Mouse (Mus musculus): ENCODE results near the gene Kdr. TPM values are rescaled to one million over a fixed set of nuclear protein-coding genes. Genes with fewer than 3 reads are reported as not detected.

Gene Kdr
- polyA plus RNA-seq, 1 experiment from 2014 or later: 39.5 TPM

DNA sequence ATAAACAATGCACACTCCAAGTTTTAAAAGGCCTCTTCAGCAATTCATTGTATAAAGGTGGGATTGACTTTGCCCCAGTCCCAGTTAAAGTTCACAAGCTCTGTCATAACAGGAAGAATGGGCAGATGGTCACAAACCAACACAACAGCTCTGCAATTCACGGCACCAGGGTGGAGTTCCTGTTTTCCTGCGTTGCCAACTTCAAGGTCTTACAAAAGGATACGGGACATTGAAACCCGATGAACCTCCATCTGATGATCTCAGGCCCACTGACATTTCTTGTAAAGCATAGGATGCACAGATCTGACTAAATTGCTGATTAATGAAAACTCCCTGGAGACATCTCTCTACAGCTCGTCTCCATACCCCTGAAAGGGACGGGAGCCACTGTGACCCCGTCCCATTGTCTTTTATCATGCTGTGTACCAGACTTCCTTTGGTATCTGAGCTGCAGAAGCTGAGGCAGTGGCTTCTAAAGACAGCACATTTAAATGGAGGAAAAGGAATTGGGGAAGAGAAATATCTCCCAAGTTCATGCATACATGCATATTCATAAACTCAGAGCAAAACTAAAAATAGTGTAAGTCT lies 3.6 kb downstream of the Kdr start:
- Histone ChIP-seq H3K9ac (ENCODE audit: low read depth, low read length) (no peak overlapping the region), H3K9me3 (ENCODE audit: control insufficient read depth, low read length) (no peaks in the 10 kb centered on the region), H3K4me1 (ENCODE audit: control insufficient read depth, insufficient read depth, low read length) (no peaks in the 10 kb centered on the region), H3K27ac (ENCODE audit: low read depth, low read length) (no peak overlapping the region), H3K36me3 (ENCODE audit: control insufficient read depth, insufficient read depth, low read length) (no peaks in the 10 kb centered on the region), H3K4me2 (replicated peaks; ENCODE audit: low read depth, low read length) (no peak overlapping the region), H3K4me3 (ENCODE audit: low read length) (no peak overlapping the region), H3K27me3 (ENCODE audit: control insufficient read depth, insufficient read depth, low read length) (peaks cover 27% of the 10 kb centered on the region; the same call in 1 of the 2 replicates)
- 65% methylated on average over 7 of the region's 7 CpGs for WGBS
- no peak for ATAC-seq (ENCODE audit: low FRiP score, low TSS enrichment)

DNA sequence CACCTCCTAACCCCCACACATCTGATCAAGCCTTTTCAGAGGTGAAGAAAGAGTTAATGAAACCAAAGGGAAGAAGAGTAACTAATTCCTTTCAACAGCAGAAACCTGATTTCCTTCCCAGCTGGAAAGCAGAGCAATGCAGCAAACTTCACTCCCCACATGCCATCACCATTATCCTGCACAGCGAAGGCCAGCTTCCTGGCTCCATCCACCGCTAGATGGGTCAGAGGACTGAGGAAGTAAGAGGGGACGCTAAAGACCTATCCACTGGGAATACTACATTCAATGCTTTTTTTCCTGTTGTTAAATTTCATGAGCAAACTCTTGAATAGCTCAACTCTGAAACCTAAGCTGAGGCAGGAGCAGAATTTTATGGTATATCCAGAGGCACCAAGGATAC lies 8.4 kb downstream of the Kdr start:
- Histone ChIP-seq H3K27me3 (ENCODE audit: control insufficient read depth, insufficient read depth, low read length) (no peaks in the 10 kb centered on the region), H3K4me3 (ENCODE audit: low read length) (no peak overlapping the region), H3K27ac (ENCODE audit: low read depth, low read length) (no peak overlapping the region), H3K9ac (ENCODE audit: low read depth, low read length) (no peak overlapping the region), H3K36me3 (ENCODE audit: control insufficient read depth, insufficient read depth, low read length) (no peaks in the 10 kb centered on the region), H3K4me1 (ENCODE audit: control insufficient read depth, insufficient read depth, low read length) (no peaks in the 10 kb centered on the region), H3K9me3 (ENCODE audit: control insufficient read depth, low read length) (no peaks in the 10 kb centered on the region), H3K4me2 (replicated peaks; ENCODE audit: low read depth, low read length) (no peak overlapping the region)
- ATAC-seq (ENCODE audit: low FRiP score, low TSS enrichment): no peak
- WGBS: 32% methylated on average over 3 of the region's 3 CpGs

DNA sequence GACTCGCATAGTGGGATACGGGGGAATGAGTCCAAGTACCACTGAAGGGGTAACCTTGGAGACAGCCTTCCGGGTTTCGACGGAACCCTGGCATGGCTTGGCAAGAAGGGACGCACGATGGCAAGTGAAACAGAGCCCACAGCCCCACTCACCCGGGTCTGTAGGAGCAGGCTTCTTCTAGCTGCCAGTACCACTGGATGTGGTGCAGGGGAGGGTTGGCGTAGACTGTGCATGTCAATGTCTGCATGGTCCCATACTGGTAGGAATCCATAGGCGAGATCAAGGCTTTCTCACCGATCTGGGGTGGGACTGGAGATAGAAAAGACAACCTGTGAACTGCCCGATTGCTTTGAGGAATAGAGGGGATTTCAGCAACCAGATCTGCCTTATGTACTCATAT lies 15.7 kb downstream of the Kdr start:
- H3K4me1 ChIP-seq (ENCODE audit: control insufficient read depth, insufficient read depth, low read length): no peaks in the 10 kb centered on the region
- ATAC-seq (ENCODE audit: low FRiP score, low TSS enrichment): no peak
- 88% methylated on average over 12 of the region's 12 CpGs for WGBS
- no peaks in the 10 kb centered on the region for H3K9me3 ChIP-seq (ENCODE audit: control insufficient read depth, low read length)
- H3K27me3 ChIP-seq (ENCODE audit: control insufficient read depth, insufficient read depth, low read length): no peaks in the 10 kb centered on the region
- no peak overlapping the region for H3K4me3 ChIP-seq (ENCODE audit: low read length)
- H3K4me2 ChIP-seq (replicated peaks; ENCODE audit: low read depth, low read length): no peak overlapping the region
- H3K9ac ChIP-seq (ENCODE audit: low read depth, low read length): no peak overlapping the region
- H3K36me3 ChIP-seq (ENCODE audit: control insufficient read depth, insufficient read depth, low read length): no peaks in the 10 kb centered on the region
- H3K27ac ChIP-seq (ENCODE audit: low read depth, low read length): no peak overlapping the region

DNA sequence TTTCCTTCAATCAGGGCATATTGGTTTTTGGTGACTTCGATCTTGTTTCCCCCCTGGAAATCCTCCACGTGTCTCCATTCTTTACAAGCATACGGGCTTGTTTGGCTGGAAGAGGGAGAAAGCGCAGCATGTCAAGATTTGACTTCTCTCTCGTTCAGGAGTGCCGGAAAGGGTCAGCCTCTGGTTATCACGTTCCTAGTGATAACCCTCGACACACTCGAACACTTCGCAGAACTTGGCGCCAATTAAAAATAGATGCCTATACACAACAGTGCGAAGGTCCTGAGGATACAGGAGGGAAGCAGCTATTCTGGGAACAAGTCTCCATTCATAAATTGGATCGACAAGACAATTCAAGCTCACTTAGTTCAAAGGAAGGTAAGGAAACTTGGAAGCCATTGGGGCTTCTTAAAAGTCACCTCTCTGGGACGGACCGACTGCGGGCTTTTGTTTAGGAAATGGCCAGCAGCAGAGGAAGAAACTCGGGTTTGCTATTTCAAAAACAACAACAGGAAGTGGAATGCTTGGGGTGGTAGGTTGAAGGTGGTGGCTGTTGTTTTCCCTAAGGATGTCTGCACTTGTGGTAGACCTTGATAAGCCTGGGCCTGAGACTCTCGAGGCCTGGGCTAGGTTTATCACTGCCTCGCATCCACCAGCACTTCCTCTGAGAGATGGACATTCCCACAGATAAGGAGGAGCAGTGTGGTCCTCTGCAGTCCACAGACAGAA lies 16.4 kb downstream of the Kdr start:
- no peak for ATAC-seq (ENCODE audit: low FRiP score, low TSS enrichment)
- Histone ChIP-seq H3K4me3 (ENCODE audit: low read length) (no peak overlapping the region), H3K27ac (ENCODE audit: low read depth, low read length) (no peak overlapping the region), H3K9ac (ENCODE audit: low read depth, low read length) (no peak overlapping the region), H3K27me3 (ENCODE audit: control insufficient read depth, insufficient read depth, low read length) (no peaks in the 10 kb centered on the region), H3K36me3 (ENCODE audit: control insufficient read depth, insufficient read depth, low read length) (no peaks in the 10 kb centered on the region), H3K9me3 (ENCODE audit: control insufficient read depth, low read length) (no peaks in the 10 kb centered on the region), H3K4me2 (replicated peaks; ENCODE audit: low read depth, low read length) (no peak overlapping the region), H3K4me1 (ENCODE audit: control insufficient read depth, insufficient read depth, low read length) (no peaks in the 10 kb centered on the region)
- WGBS: 84% methylated on average over 19 of the region's 19 CpGs

DNA sequence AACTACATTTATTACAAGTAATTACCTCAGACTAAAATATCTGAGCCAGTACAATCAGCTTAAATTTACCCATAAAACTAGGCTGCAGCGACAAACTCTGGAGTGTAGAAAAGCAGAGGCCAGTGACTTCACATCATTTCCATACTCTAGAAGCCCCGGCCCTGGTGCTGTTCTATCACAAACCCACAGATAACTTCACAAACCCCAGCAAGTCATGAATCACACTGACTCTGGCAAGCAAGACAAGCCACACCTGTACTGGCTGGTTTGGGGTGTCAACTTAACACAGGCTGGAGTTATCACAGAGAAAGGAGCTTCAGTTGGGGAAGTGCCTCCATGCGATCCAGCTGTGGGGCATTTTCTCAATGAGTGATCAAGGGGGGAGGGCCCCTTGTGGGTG lies 18.4 kb downstream of the Kdr start:
- no peaks in the 10 kb centered on the region for H3K4me1 ChIP-seq (ENCODE audit: control insufficient read depth, insufficient read depth, low read length)
- ATAC-seq (ENCODE audit: low FRiP score, low TSS enrichment): no peak
- no peak overlapping the region for H3K27ac ChIP-seq (ENCODE audit: low read depth, low read length)
- 63% methylated on average over 3 of the region's 3 CpGs for WGBS
- no peaks in the 10 kb centered on the region for H3K36me3 ChIP-seq (ENCODE audit: control insufficient read depth, insufficient read depth, low read length)
- no peaks in the 10 kb centered on the region for H3K27me3 ChIP-seq (ENCODE audit: control insufficient read depth, insufficient read depth, low read length)
- no peak overlapping the region for H3K4me3 ChIP-seq (ENCODE audit: low read length)
- no peaks in the 10 kb centered on the region for H3K9me3 ChIP-seq (ENCODE audit: control insufficient read depth, low read length)
- H3K9ac ChIP-seq (ENCODE audit: low read depth, low read length): no peak overlapping the region
- no peak overlapping the region for H3K4me2 ChIP-seq (replicated peaks; ENCODE audit: low read depth, low read length)

DNA sequence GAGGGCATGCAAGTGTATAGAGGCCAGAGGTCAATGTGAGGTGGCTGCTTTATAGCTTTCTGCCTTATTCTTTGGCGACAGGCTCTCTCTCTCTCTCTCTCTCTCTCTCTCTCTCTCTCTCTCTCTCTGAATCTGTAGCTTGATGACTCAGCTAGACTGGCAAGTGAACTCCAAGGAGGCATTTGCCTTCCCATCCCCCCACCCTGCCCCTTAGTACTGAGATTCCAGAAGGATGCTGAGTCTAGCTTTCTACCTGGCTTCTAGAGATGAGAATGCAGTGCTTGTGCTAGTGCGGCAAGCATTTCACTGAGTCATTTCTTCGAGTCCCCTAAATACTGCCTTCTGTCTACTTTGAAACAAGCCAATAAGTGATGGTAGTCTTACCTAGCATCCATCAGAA lies 21.7 kb downstream of the Kdr start:
- Histone ChIP-seq H3K4me2 (replicated peaks; ENCODE audit: low read depth, low read length) (no peak overlapping the region), H3K9ac (ENCODE audit: low read depth, low read length) (no peak overlapping the region), H3K27me3 (ENCODE audit: control insufficient read depth, insufficient read depth, low read length) (no peaks in the 10 kb centered on the region), H3K27ac (ENCODE audit: low read depth, low read length) (no peak overlapping the region), H3K9me3 (ENCODE audit: control insufficient read depth, low read length) (no peaks in the 10 kb centered on the region), H3K36me3 (ENCODE audit: control insufficient read depth, insufficient read depth, low read length) (no peaks in the 10 kb centered on the region), H3K4me3 (ENCODE audit: low read length) (no peak overlapping the region), H3K4me1 (ENCODE audit: control insufficient read depth, insufficient read depth, low read length) (no peaks in the 10 kb centered on the region)
- no peak for ATAC-seq (ENCODE audit: low FRiP score, low TSS enrichment)
- WGBS: 77% methylated on average over 3 of the region's 3 CpGs

DNA sequence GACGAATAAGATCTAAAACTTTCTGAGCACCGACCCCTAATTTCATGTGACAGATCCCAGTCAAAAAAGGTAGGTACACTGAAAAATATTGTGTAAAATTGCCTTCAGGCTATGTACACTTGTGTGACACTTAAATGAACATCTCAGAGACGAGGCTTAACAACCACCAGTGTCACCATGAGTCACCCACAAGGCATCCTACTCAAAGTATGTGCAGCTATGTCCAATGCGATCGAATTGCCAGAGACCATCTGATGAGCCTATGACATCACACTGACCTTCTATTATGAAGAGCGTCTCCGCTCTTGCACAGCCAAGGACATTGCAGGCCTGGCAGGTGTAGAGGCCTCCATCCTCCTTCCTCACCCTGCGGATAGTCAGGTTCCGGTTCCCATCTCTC lies 22.4 kb downstream of the Kdr start:
- WGBS: 89% methylated on average over 9 of the region's 9 CpGs
- no peak overlapping the region for H3K4me2 ChIP-seq (replicated peaks; ENCODE audit: low read depth, low read length)
- no peak overlapping the region for H3K4me3 ChIP-seq (ENCODE audit: low read length)
- H3K9ac ChIP-seq (ENCODE audit: low read depth, low read length): no peak overlapping the region
- H3K9me3 ChIP-seq (ENCODE audit: control insufficient read depth, low read length): no peaks in the 10 kb centered on the region
- H3K27ac ChIP-seq (ENCODE audit: low read depth, low read length): no peak overlapping the region
- no peaks in the 10 kb centered on the region for H3K27me3 ChIP-seq (ENCODE audit: control insufficient read depth, insufficient read depth, low read length)
- H3K4me1 ChIP-seq (ENCODE audit: control insufficient read depth, insufficient read depth, low read length): no peaks in the 10 kb centered on the region
- no peak for ATAC-seq (ENCODE audit: low FRiP score, low TSS enrichment)
- H3K36me3 ChIP-seq (ENCODE audit: control insufficient read depth, insufficient read depth, low read length): no peaks in the 10 kb centered on the region

DNA sequence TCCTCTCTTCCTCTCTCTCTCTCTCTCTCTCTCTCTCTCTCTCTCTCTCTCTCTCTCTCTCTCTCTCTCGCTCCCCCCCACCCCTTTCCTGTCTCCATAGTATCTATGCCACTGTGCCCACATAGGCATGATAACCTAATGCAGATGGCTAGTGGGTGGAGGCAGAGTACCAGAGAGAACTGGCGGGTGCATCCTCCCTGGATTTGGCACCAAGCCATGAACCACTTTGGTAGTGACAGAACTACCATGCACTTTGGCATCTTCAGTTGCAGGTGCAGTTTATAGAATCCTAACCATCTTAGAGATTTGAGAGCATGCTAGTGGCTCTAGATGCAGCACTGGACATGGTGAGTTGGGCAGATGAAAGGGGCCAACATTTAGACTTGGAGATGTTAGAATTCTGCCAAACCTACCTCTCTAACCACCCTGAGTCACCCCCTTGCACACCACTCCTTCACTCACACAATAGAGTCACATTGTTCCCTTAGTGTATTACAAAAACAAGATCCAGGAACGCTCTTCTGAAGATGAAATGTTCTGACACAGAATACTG lies 23.4 kb downstream of the Kdr start:
- no peak overlapping the region for H3K27ac ChIP-seq (ENCODE audit: low read depth, low read length)
- ATAC-seq (ENCODE audit: low FRiP score, low TSS enrichment): no peak
- H3K36me3 ChIP-seq (ENCODE audit: control insufficient read depth, insufficient read depth, low read length): no peaks in the 10 kb centered on the region
- WGBS: 83% methylated on average over 3 of the region's 3 CpGs
- no peak overlapping the region for H3K4me2 ChIP-seq (replicated peaks; ENCODE audit: low read depth, low read length)
- no peaks in the 10 kb centered on the region for H3K9me3 ChIP-seq (ENCODE audit: control insufficient read depth, low read length)
- H3K9ac ChIP-seq (ENCODE audit: low read depth, low read length): no peak overlapping the region
- no peaks in the 10 kb centered on the region for H3K4me1 ChIP-seq (ENCODE audit: control insufficient read depth, insufficient read depth, low read length)
- no peak overlapping the region for H3K4me3 ChIP-seq (ENCODE audit: low read length)
- no peaks in the 10 kb centered on the region for H3K27me3 ChIP-seq (ENCODE audit: control insufficient read depth, insufficient read depth, low read length)

DNA sequence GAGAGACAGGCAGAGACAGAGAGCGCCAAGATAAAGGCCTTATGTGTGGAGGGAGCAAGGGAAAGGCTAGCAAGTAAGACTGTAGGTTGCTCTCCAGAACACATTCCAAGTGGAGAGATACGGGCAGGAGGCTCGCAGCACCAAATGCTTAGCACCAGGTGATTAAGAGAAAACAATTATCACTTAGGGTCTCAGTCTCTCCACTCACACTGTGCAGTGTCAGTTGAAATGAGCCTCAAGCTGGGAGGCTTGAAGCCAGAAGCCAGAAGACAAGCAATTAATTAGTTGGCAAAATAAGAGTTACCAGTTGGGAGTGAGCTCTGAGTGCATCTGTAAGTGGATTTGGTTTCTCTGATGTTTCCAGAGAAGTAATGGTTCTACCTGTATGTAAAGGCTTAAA lies 24.0 kb downstream of the Kdr start:
- H3K27ac ChIP-seq (ENCODE audit: low read depth, low read length): no peak overlapping the region
- no peak for ATAC-seq (ENCODE audit: low FRiP score, low TSS enrichment)
- H3K4me3 ChIP-seq (ENCODE audit: low read length): no peak overlapping the region
- H3K4me2 ChIP-seq (replicated peaks; ENCODE audit: low read depth, low read length): no peak overlapping the region
- no peaks in the 10 kb centered on the region for H3K27me3 ChIP-seq (ENCODE audit: control insufficient read depth, insufficient read depth, low read length)
- 69% methylated on average over 3 of the region's 3 CpGs for WGBS
- no peaks in the 10 kb centered on the region for H3K4me1 ChIP-seq (ENCODE audit: control insufficient read depth, insufficient read depth, low read length)
- H3K36me3 ChIP-seq (ENCODE audit: control insufficient read depth, insufficient read depth, low read length): no peaks in the 10 kb centered on the region
- H3K9me3 ChIP-seq (ENCODE audit: control insufficient read depth, low read length): no peaks in the 10 kb centered on the region
- no peak overlapping the region for H3K9ac ChIP-seq (ENCODE audit: low read depth, low read length)
